Mouse (Mus musculus): ENCODE measurements around the gene Rcan1. TPM values are rescaled to one million over a fixed set of nuclear protein-coding genes. Genes with fewer than 3 reads are reported as not detected.

Rcan1 gene
- polyA plus RNA-seq, 1 experiment = 12.8 TPM

- DNase-seq (ENCODE audit: low read depth, low spot score) = no peak
- WGBS = 81% methylated on average over 19 of the region's 19 CpGs
Observed at GRCm38 (mm10) chr16:92411981-92412706, 58.5 kb downstream of the Rcan1 start.

DNA sequence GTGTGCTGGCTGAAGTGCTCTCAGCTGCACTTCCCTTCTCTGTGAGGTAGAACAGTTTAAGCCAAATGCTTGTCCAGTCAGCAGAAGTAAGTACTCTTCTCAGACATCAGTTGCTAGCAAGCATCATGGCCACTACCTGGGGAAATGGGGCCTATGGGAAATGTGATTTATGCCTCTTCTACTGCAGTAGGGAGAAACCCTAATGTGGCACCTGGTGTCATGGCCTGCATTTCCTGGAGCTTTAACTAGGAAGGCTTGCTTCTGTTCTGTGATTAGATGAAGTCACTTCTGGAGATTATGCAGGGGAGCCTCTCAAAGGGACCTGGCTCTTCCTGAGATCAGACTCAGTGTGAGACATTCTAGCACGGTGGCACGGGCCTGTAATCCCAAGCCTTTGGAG lies 60.3 kb downstream of the Rcan1 start:
- no peak for DNase-seq (ENCODE audit: low read depth, low spot score)
- whole genome bisulfite sequencing = 91% methylated on average over 2 of the region's 2 CpGs

DNA sequence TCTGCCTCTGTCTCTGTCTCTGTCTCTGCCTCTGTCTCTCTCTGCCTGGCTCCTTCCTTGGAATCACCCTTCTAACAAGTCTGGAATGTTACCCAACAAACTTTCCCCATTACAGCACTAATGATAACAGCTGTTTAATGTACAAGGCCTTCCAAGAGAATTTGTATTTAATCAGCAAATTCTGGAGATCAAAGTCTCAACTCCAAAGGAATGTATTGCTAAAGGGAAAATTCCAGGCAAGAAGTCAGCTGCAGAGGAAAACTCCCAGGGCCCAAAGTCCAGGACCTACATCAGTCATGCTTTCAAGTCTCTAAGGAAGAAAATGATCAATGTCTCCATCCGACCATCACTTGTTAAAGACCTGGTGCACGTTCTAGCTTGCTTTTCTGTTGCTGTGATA lies 62.8 kb downstream of the Rcan1 start:
- DNase-seq (ENCODE audit: low read depth, low spot score) = no peak
- 61% methylated on average over 2 of the region's 2 CpGs for WGBS

- WGBS = 98% methylated on average over 2 of the region's 2 CpGs
- no peak for DNase-seq (ENCODE audit: low read depth, low spot score)
Observed at GRCm38 (mm10) chr16:92404141-92404540, 66.5 kb downstream of the Rcan1 start.

DNA sequence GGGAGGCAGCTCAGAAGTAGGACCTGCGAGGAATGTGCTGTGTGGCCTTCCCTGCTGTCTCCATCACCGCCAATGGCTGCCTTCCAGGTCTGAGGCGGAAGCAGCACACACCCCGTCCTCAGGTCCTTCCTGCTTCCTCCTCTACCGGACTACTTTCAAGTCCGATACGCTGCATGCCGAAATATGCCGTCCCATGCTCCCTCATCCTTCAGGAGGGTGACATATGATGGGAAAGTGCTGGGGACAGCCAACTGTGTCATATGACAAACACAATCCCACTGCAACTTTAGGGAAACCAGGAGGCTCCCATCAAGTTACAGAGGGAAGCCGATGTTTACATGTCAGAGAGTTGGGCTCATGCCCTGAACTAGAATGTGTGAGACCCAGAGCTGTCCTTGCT lies 67.6 kb downstream of the Rcan1 start:
- 33% methylated on average over 10 of the region's 10 CpGs for WGBS
- DNase-seq (ENCODE audit: low read depth, low spot score) = no peak

DNA sequence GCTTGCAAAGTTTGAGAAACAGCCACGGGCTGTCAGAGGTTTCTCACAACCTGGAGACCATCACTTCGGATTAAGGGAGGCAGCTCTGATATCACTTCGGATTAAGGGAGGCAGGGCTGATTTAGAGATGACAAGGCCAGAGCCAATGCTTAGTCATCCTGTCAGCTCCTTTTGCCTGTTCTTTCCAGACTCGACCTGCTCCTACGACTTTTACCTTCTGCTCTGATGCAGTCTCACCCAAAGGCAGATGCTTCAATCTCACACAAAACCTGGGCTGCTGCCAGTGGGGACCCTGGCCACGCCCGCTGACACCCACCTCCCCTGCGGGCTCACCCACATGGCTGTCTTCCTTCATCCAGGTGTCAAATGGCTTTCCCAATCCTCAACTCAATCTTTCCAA lies 68.5 kb downstream of the Rcan1 start:
- no peak for DNase-seq (ENCODE audit: low read depth, low spot score)
- WGBS = 61% methylated on average over 8 of the region's 8 CpGs

DNA sequence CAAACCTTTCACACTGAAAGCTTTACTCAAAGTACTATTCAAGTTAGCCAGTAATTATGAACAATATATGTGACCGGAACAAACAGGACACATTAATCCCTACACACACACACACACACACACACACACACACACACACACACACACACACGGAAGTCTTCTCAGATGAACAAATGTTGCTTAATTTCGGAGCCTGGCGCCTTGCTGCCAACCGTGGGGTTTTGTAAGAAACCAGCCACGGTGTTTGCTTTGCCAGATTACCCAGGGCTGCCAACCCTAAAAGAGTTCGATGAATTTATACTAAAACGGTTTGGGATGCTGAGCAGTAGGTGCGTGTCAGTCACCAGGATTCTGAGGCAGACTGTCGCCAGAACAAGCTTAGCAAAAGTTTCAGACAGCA lies 69.5 kb downstream of the Rcan1 start:
- no peak for DNase-seq (ENCODE audit: low read depth, low spot score)
- 79% methylated on average over 10 of the region's 10 CpGs for WGBS

DNA sequence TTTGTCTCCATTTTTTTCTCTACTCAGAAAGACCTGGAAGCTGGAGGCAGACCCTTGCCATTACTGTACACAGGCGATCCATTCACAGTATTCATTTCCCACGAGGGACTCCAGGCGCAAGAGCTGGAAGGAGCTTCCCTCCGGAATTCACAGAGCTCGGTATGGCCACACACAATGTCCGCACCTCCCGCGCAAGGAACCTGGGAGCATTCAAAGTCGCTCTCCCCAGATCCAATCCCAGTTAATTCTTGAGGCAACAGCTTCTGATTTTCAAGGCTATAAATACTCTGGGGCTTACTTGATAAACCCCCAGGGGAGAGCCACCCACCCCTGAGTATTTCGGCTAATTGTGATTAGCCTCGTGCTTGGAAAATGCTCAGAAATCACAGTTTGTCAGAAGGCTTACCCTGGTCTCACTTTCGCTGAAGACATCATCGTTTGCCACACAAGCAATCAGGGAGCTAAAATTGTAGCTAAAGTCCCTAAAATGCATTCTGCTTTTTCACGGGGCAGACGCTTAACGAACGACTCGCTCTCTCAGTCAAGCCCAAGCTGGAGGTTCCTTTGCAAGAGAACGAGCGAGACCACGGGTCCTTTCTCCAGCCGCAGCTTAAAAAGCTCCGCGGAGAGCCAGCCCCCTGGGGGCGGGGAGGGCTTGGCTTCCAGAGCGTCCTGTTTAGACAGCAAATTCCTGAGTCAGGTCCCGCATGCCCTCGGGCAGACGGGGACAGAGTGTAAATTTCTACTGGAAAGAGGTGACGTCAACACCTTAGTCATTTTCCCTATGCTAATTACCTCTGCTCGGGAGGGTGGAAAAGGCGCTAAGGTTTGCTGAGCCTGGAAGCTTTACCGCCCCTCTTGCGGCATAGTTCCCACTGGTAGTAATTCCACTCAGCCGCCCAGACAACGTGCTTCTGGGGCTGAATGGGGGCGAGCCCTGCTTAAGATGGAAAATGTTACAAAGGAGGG lies 70.9 kb downstream of the Rcan1 start:
- 6% methylated on average over 37 of the region's 37 CpGs for WGBS
- DNase-seq (ENCODE audit: low read depth, low spot score) = no peak

DNA sequence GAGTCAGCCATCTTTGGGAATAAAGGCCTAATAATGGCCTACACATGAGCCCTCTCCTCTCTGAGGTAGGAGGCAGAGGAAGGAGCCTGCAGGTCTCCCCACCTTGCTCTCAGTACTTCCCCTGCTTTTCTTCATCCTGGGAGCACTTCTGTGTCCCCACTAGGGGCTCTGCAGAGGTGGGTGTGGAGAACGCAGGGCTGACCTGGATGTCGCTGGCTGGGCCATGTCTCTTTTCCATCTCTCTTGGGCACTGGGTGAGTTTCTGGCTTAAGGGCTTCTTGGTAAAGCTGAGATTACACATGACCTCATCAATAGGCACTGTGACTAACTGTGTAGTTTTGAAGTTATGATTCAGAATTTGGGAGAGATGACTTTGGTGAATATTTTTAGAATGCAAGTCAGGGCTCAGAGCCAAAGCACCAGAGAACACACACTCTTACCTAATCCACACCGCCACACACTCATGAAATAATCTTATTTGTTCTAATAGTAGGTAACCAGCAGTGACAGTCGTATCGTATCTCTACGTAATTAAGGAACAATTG lies 72.0 kb downstream of the Rcan1 start:
- DNase-seq (ENCODE audit: low read depth, low spot score) = no peak
- whole genome bisulfite sequencing = 61% methylated on average over 6 of the region's 6 CpGs

GRCm38 (mm10) chr16:92397745-92398573 lies 72.7 kb downstream of the Rcan1 start:
- 32% methylated on average over 10 of the region's 10 CpGs for WGBS
- no peak for DNase-seq (ENCODE audit: low read depth, low spot score)

DNA sequence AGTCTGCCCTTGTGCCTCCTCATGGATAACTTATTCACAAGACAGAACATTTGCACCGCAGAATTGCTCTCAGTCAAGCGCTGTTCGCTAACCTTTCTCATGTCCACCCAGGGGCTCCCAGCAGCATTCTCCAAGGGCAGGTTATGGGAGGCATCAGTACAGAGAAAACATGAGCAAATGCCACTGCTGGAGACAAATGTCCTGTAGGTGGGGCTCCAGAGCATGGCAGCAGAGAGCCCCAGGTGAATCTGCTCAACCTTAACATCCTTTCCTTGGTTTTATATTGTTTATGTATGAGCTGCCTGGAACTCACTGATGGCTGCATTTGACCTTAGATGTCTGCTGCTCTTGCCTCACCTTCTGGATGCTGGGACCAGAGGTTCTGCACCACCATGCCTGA lies 76.9 kb downstream of the Rcan1 start:
- 93% methylated on average over 3 of the region's 3 CpGs for WGBS
- no peak for DNase-seq (ENCODE audit: low read depth, low spot score)

DNA sequence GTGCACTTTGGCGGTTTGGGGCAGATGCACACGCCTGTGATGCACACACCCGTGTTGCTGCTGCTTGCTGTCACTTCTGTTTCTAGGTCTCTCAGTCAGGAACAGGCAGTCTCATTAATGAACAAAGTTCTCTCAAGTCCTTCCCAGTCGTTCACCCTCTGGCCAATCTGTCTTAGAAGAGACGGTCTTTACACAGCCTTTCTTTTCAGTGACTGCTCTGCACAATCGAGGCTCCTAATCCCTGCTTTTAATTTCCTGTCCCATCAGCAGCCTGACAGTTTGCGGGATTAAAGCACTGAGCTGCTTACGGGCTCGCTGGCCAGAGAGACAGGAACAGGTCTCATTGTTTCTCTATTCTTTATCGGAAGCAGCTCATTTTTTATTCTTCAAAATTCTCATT lies 83.0 kb downstream of the Rcan1 start:
- no peak for DNase-seq (ENCODE audit: low read depth, low spot score)
- WGBS = 76% methylated on average over 10 of the region's 10 CpGs

DNA sequence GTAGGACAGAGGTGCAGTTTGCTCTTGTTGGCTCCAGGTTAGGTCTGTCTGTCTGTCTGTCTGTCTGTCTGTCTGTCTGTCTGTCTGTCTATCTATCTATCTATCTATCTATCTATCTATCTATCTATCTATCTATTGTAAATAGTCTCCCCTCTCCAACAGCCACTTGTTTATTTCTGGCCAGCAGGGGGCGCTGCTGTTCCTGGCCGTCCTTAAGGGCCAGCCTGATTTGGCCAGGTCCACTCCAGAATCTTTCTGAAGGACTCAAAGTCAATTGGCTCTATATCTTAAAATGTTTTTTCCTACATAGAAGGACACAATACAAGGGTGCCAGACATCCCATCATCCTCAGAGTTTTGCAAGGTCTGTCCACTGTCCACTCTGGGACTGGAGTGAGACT lies 85.6 kb downstream of the Rcan1 start:
- no peak for DNase-seq (ENCODE audit: low read depth, low spot score)
- WGBS = 0% methylated on average over 2 of the region's 2 CpGs

DNA sequence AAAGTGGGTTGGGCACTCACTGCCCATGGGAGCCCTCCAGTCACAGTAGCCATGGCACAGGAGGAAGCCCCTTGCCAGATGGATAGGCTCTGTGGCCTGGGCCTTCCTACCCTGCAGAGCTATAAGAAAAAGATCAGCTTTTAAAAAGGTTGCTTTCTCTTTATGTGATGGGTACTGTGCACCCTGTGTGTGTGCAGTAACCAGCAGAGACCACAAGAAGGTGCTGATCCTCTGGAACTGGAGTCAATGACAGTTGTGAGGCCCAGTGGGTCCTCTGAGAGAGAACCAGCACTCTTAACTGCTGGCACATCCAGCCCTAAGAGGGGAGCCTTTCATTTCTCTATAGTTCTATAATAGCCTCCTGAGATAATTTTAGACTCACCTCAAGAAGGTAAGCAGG lies 87.3 kb downstream of the Rcan1 start:
- DNase-seq (ENCODE audit: low read depth, low spot score) = no peak

DNA sequence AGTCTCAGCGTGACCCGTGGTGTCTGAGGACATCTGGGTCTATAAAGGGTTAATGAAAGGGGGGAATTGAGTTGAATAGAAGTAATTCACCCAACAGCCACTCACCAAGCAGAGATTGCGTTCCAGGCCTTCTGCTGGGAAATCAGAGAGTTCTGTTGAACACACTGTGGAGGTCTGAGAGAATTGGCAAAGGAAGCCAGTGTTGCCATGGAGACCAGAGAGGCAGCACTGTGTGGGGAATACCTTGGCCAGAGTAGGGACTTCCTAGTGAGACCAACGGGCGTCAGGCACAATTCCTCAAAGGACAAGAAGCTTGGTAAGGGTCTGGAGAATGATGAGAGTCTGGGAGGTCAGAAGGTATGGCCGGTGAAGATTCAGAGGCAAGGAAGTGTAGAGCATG lies 88.2 kb downstream of the Rcan1 start:
- no peak for DNase-seq (ENCODE audit: low read depth, low spot score)
- 61% methylated on average over 6 of the region's 6 CpGs for WGBS

- no peak for DNase-seq (ENCODE audit: low read depth, low spot score)
- 39% methylated on average over 6 of the region's 6 CpGs for WGBS
Observed at GRCm38 (mm10) chr16:92381092-92381491, 89.6 kb downstream of the Rcan1 start.

DNA sequence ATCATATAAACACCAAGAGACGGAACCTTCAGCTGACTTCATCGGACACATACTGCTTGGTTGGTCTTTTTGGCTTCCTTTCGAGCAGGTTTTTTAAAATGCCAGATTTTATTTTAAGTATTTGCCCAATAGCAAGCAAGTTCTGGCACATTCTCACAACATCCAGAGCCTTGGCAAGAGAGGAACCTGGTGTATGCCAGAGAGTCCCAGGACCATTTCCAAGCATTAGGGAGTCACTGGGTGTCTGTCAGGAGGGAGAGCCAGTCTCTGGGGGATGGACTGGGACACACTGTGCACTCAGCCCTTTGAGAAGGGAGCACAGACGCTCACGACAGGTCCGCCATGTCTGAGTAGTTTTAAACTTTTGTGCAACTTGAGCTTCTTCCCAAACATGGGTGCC lies 93.7 kb downstream of the Rcan1 start:
- 84% methylated on average over 6 of the region's 6 CpGs for WGBS
- no peak for DNase-seq (ENCODE audit: low read depth, low spot score)

DNA sequence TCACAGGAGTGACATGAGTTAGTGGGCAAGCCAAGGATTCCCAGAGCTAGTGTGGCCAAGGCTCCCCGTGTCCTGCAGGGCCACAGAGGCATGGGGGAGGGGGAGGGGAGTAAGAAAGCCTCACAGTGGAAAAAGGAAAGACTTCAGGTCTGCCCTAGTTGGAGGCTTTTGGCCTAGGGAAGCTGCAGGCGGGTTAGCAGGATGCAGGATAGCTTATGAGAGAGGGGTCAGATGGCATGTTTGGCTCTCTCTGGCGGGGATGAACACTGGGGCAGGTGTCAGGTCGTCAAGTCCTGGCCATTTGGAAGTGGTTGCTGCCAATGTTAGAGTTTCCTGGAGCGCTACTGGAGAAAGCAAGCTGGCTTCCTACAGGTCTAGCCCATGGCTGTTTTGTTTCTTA lies 99.0 kb downstream of the Rcan1 start:
- WGBS = 50% methylated on average over 5 of the region's 5 CpGs
- no peak for DNase-seq (ENCODE audit: low read depth, low spot score)

- 14% methylated on average over 2 of the region's 2 CpGs for WGBS
- peak; percentile 75 for DNase-seq (ENCODE audit: low read depth, low spot score)
Observed at GRCm38 (mm10) chr16:92369260-92369659, 101.4 kb downstream of the Rcan1 start.

DNA sequence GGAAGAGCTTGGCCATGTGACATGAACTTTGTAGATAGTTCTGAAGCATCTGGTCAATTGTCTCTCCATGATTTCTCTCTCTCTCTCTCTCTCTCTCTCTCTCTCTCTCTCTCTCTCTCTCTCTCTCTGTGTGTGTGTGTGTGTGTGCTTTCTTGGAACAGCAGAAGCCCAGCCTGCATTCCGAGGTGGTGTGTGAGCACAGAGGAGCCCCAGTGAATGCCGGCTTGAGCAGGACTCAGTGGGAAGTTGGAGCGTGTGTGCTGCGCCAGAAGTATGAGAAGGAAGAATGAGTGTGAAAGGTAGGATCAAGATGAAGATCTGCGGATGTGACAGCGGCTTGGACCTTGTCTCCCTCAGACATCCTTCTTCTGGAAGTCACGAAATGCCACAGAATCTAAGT lies 105.2 kb downstream of the Rcan1 start:
- 65% methylated on average over 7 of the region's 7 CpGs for WGBS
- DNase-seq (ENCODE audit: low read depth, low spot score) = no peak

All from large intestine, adult 2 months (tissue).